Mouse (Mus musculus) testis, postnatal 10 days (tissue): Measurements from ENCODE around the gene Pmfbp1.

Experiments used
- DNase-seq: peaks from one replicate; pipeline ENCODE4 v3.0.0; 2021; ENCODE audit warnings: low spot score

Gene Pmfbp1

DNA sequence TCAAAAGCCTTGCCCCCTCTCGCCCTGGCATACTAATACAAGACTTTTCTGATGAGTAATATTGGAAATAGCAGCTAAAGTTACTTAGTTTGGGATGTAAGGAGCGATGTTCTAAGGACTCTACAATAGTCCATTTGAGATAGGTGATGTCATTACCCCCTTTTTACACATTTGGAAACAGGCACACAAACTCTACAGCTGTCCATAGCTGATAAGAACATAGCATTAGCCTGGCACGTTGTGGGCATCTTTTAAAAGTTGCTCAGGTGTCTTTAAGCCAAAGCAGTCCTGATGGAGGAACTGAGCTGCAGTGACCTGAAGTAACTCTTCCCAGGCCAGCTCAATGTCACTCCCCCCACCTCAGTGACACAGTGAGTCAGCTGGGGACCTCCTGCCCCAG, 97.5 kb downstream of the Pmfbp1 start:
- DNase-seq = no peak

DNA sequence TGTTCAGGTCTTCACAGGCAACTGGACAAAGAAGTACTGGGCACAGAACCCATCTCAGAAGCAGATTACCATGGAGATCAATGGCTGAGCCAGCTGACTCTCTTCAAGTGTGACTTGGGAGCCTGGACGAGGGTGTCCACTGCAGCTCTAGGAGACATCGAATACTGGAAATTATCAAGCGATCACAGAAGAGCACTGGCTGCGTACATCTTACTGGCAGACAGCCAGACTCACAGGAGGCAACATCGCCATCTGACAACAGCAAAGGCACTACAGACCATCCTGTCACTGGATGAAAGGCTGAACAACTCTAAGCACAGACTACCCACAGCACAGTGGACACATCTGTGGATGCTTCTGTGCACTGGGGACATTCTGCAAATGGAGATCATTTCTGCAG, 98.3 kb downstream of the Pmfbp1 start:
- DNase-seq = no peak
